Mouse (Mus musculus): ENCODE results near the gene Pold4. TPM values are rescaled to one million over a fixed set of nuclear protein-coding genes. Genes with fewer than 3 reads are reported as not detected.
A peak's percentile ranks its signal among the peaks of the same experiment; 100 is the strongest.

Gene Pold4
- total RNA-seq, 2 experiments from 2014 or later = 13.0 to 21.1 TPM

- DNase-seq = peak; percentile 68
Measured at GRCm38 (mm10) chr19:4268566-4269361, 37.1 kb downstream of the Pold4 start, which contains the start of gene Ssh3. Gene Ssh3 (minus strand): TSS chr19:4269180.

- DNase-seq = no peak
Measured at GRCm38 (mm10) chr19:4270187-4270586, 38.5 kb downstream of the Pold4 start.

- no peak for DNase-seq
Measured at GRCm38 (mm10) chr19:4270972-4271371, 39.3 kb downstream of the Pold4 start.

- DNase-seq = no peak
Measured at GRCm38 (mm10) chr19:4279487-4279886, 47.8 kb downstream of the Pold4 start.

- DNase-seq = no peak
Measured at GRCm38 (mm10) chr19:4280425-4280824, 48.7 kb downstream of the Pold4 start.

GRCm38 (mm10) chr19:4282898-4283553 lies 51.3 kb downstream of the Pold4 start, which contains the start of gene Ankrd13d:
Gene Ankrd13d (minus strand): TSS chr19:4283137.
- peak; percentile 82 for DNase-seq

Small RNA genes lying within 50 kb of the gene (microRNA-seq; reads per million reads assigned to microRNA genes)
- gene Gm26115 (ENCODE audit: borderline replicate concordance in 2 of 2) = 0 reads per million in 2 experiments
- gene Mir6985 (ENCODE audit: borderline replicate concordance in 2 of 2) = 0.74 to 0.79 reads per million in 2 experiments

Other genes with a start within 250 kb of the Pold4 start
- gene Acy3, start 245.3 kb upstream of the Pold4 start, total RNA-seq (2021) = 1 to 10 TPM; 1.7 to 2.7 TPM
- not detected for gene Tbx10, start 239.1 kb upstream of the Pold4 start, total RNA-seq (2021)
- gene Nudt8, start 231.3 kb upstream of the Pold4 start, total RNA-seq (2021) = 10 to 100 TPM; 21.5 to 23.1 TPM
- gene Gm49405, start 231.3 kb upstream of the Pold4 start, total RNA-seq (2021) = under 1 TPM; 0.31 to 0.35 TPM
- gene Doc2g, start 228.6 kb upstream of the Pold4 start, total RNA-seq (2021) = under 1 TPM; 0.69 to 0.75 TPM
- 100 to 1,000 TPM; 412 to 474 TPM for gene Ndufv1, start 219.1 kb upstream of the Pold4 start, total RNA-seq (2021)
- 100 to 1,000 TPM; 344 to 356 TPM for gene Gstp1, start 193.9 kb upstream of the Pold4 start, total RNA-seq (2021)
- 100 to 1,000 TPM; 118 to 133 TPM for gene Gstp2, start 185.9 kb upstream of the Pold4 start, total RNA-seq (2021)
- not detected for gene Gstp3, start 172.3 kb upstream of the Pold4 start, total RNA-seq (2021)
- gene Cabp2, start 150.3 kb upstream of the Pold4 start, total RNA-seq (2021) = not detected
- 10 to 100 TPM; 17.8 to 23.4 TPM for gene Cdk2ap2, start 134.7 kb upstream of the Pold4 start, total RNA-seq (2021)
- 1 to 10 TPM; 2.8 to 5.7 TPM for gene Pitpnm1, start 131.9 kb upstream of the Pold4 start, total RNA-seq (2021)
- gene Aip, start 106.0 kb upstream of the Pold4 start, total RNA-seq (2021) = 10 to 100 TPM; 58.2 to 68.5 TPM
- gene Gpr152, start 92.1 kb upstream of the Pold4 start, total RNA-seq (2021) = not detected
- gene Cabp4, start 87.9 kb upstream of the Pold4 start, total RNA-seq (2021) = not detected
- 10 to 100 TPM; 15.9 to 24.1 TPM for gene Coro1b, start 83.3 kb upstream of the Pold4 start, total RNA-seq (2021)
- under 1 TPM in 1 of 2 experiments, not detected in 1; 0.35 TPM for gene Ptprcap, start 78.3 kb upstream of the Pold4 start, total RNA-seq (2021)
- 10 to 100 TPM; 19.9 to 24.4 TPM for gene Rps6kb2, start 68.5 kb upstream of the Pold4 start, total RNA-seq (2021)
- gene Carns1, start 56.4 kb upstream of the Pold4 start, total RNA-seq (2021) = 10 to 100 TPM; 17.7 to 20.0 TPM
- gene Tbc1d10c, start 40.6 kb upstream of the Pold4 start, total RNA-seq (2021) = 1 to 10 TPM; 4.7 to 5.9 TPM
- gene Ppp1ca, start 39.8 kb upstream of the Pold4 start, total RNA-seq (2021) = 100 to 1,000 TPM; 206 to 208 TPM
- 1 to 10 TPM; 2.5 to 3.5 TPM for gene Rad9a, start 30.2 kb upstream of the Pold4 start, total RNA-seq (2021)
- under 1 TPM; 0.28 to 0.59 TPM for gene Clcf1, start 17.7 kb upstream of the Pold4 start, total RNA-seq (2021)
- gene AC109138.7, start 17.5 kb upstream of the Pold4 start, total RNA-seq (2021) = not detected
- gene Ssh3, start 37.3 kb downstream of the Pold4 start, total RNA-seq (2021) = 1 to 10 TPM; 3.4 to 3.9 TPM
- under 1 TPM; 0.33 to 0.64 TPM for gene Ankrd13d, start 51.2 kb downstream of the Pold4 start, total RNA-seq (2021)
- 10 to 100 TPM; 39.2 to 47.9 TPM for gene Grk2, start 74.3 kb downstream of the Pold4 start, total RNA-seq (2021)
- 10 to 100 TPM; 26.5 to 28.3 TPM for gene Kdm2a, start 166.4 kb downstream of the Pold4 start, total RNA-seq (2021)
- under 1 TPM; 0.56 to 0.75 TPM for gene Rhod, start 207.5 kb downstream of the Pold4 start, total RNA-seq (2021)
- 1 to 10 TPM; 6.5 to 8.5 TPM for gene Syt12, start 245.5 kb downstream of the Pold4 start, total RNA-seq (2021)

All from gastrocnemius, postnatal 25 days (tissue).